Mouse (Mus musculus): ENCODE measurements around the gene Tmem245.

- TF ChIP-seq CTCF (IDR thresholded peaks at IDR 0.05; ENCODE audit: low read depth, low read length): no peak
- no peak for TF ChIP-seq POLR2A (IDR thresholded peaks at IDR 0.05; ENCODE audit: borderline replicate concordance, low read depth, low read length)
These were observed 82.7 kb downstream of the Tmem245 start for GRCm38 (mm10) chr4:56864417-56865001.
